Mouse (Mus musculus): Measurements from ENCODE around the gene Cntn2. TPM values are rescaled to one million over a fixed set of nuclear protein-coding genes. Genes with fewer than 3 reads are reported as not detected.
A peak's percentile ranks its signal among the peaks of the same experiment; 100 is the strongest.

The Cntn2 gene
- polyA plus RNA-seq, 1 experiment from 2014 or later, result 0.26 TPM

- H3K27me3 ChIP-seq (replicated peaks), result no peaks in the 10 kb centered on the region
- no peak overlapping the region for H3K4me2 ChIP-seq
- H3K27ac ChIP-seq, result no peak overlapping the region
- 9% methylated on average over 10 of the region's 10 CpGs for WGBS
- no peak overlapping the region for H3K9ac ChIP-seq
- H3K4me3 ChIP-seq (replicated peaks), result no peak overlapping the region
- no peak for ATAC-seq (ENCODE audit: insufficient read depth, low FRiP score, low read depth)
- H3K36me3 ChIP-seq, result no peaks in the 10 kb centered on the region
- H3K4me1 ChIP-seq, result peaks cover 7% of the 10 kb centered on the region
- no peaks in the 10 kb centered on the region for H3K9me3 ChIP-seq
These were observed 17.2 kb downstream of the Cntn2 start for GRCm38 (mm10) chr1:132525832-132526231.

- H3K9me3 ChIP-seq, result no peaks in the 10 kb centered on the region
- 29% methylated on average over 4 of the region's 4 CpGs for WGBS
- no peak for ATAC-seq (ENCODE audit: insufficient read depth, low FRiP score, low read depth)
These were observed 19.1 kb downstream of the Cntn2 start for GRCm38 (mm10) chr1:132523920-132524319.

GRCm38 (mm10) chr1:132523048-132523447 is 20.0 kb downstream of the Cntn2 start:
- H3K27ac ChIP-seq, result no peak overlapping the region
- 77% methylated on average over 8 of the region's 8 CpGs for WGBS
- no peaks in the 10 kb centered on the region for H3K4me1 ChIP-seq
- H3K4me2 ChIP-seq, result no peak overlapping the region
- H3K27me3 ChIP-seq (replicated peaks), result no peaks in the 10 kb centered on the region
- no peak overlapping the region for H3K9ac ChIP-seq
- no peak for ATAC-seq (ENCODE audit: insufficient read depth, low FRiP score, low read depth)
- H3K36me3 ChIP-seq, result no peaks in the 10 kb centered on the region
- H3K9me3 ChIP-seq, result no peaks in the 10 kb centered on the region
- H3K4me3 ChIP-seq (replicated peaks), result no peak overlapping the region

More at GRCm38 (mm10) chr1:132523920-132524319, 19.1 kb downstream of the Cntn2 start:
- H3K27ac ChIP-seq, result no peak overlapping the region
- H3K4me3 ChIP-seq (replicated peaks), result no peak overlapping the region
- H3K4me2 ChIP-seq, result no peak overlapping the region
- no peak overlapping the region for H3K9ac ChIP-seq
- no peaks in the 10 kb centered on the region for H3K4me1 ChIP-seq
- no peaks in the 10 kb centered on the region for H3K36me3 ChIP-seq
- no peaks in the 10 kb centered on the region for H3K27me3 ChIP-seq (replicated peaks)

- Histone ChIP-seq H3K4me3 (replicated peaks) (no peak overlapping the region), H3K9me3 (no peaks in the 10 kb centered on the region), H3K4me1 (no peaks in the 10 kb centered on the region), H3K4me2 (no peak overlapping the region), H3K27me3 (replicated peaks) (no peaks in the 10 kb centered on the region), H3K27ac (no peak overlapping the region), H3K36me3 (no peaks in the 10 kb centered on the region), H3K9ac (no peak overlapping the region)
- 9% methylated on average over 6 of the region's 6 CpGs for WGBS
- peak; percentile 61; the same call in 1 of the 2 replicates for ATAC-seq (ENCODE audit: insufficient read depth, low FRiP score, low read depth)
These were observed 22.3 kb downstream of the Cntn2 start for GRCm38 (mm10) chr1:132520764-132521163.

- 86% methylated on average over 11 of the region's 11 CpGs for WGBS
- no peak overlapping the region for H3K27ac ChIP-seq
- H3K9ac ChIP-seq, result no peak overlapping the region
- H3K4me2 ChIP-seq, result no peak overlapping the region
- H3K27me3 ChIP-seq (replicated peaks), result no peaks in the 10 kb centered on the region
- no peaks in the 10 kb centered on the region for H3K9me3 ChIP-seq
- H3K4me1 ChIP-seq, result no peaks in the 10 kb centered on the region
- ATAC-seq (ENCODE audit: insufficient read depth, low FRiP score, low read depth), result no peak
- H3K36me3 ChIP-seq, result no peaks in the 10 kb centered on the region
- H3K4me3 ChIP-seq (replicated peaks), result no peak overlapping the region
These were observed 23.3 kb downstream of the Cntn2 start for GRCm38 (mm10) chr1:132519734-132520133.

- no peaks in the 10 kb centered on the region for H3K36me3 ChIP-seq
- WGBS, result 81% methylated on average over 18 of the region's 18 CpGs
- ATAC-seq (ENCODE audit: insufficient read depth, low FRiP score, low read depth), result no peak
- H3K4me3 ChIP-seq (replicated peaks), result no peak overlapping the region
- H3K4me2 ChIP-seq, result no peak overlapping the region
- no peaks in the 10 kb centered on the region for H3K27me3 ChIP-seq (replicated peaks)
- no peak overlapping the region for H3K9ac ChIP-seq
- no peaks in the 10 kb centered on the region for H3K9me3 ChIP-seq
- H3K27ac ChIP-seq, result no peak overlapping the region
- H3K4me1 ChIP-seq, result no peaks in the 10 kb centered on the region
These were observed 24.4 kb downstream of the Cntn2 start for GRCm38 (mm10) chr1:132518621-132519020.

- no peaks in the 10 kb centered on the region for H3K27me3 ChIP-seq (replicated peaks)
- WGBS, result 89% methylated on average over 11 of the region's 11 CpGs
- ATAC-seq (ENCODE audit: insufficient read depth, low FRiP score, low read depth), result no peak
These were observed 26.3 kb downstream of the Cntn2 start for GRCm38 (mm10) chr1:132516776-132517175.

GRCm38 (mm10) chr1:132515339-132515738 is 27.7 kb downstream of the Cntn2 start:
- 87% methylated on average over 12 of the region's 12 CpGs for WGBS
- Histone ChIP-seq H3K4me3 (replicated peaks) (no peak overlapping the region), H3K27me3 (replicated peaks) (no peaks in the 10 kb centered on the region), H3K9ac (no peak overlapping the region), H3K9me3 (no peaks in the 10 kb centered on the region), H3K36me3 (no peaks in the 10 kb centered on the region), H3K27ac (no peak overlapping the region), H3K4me2 (no peak overlapping the region), H3K4me1 (no peaks in the 10 kb centered on the region)
- ATAC-seq (ENCODE audit: insufficient read depth, low FRiP score, low read depth), result no peak

More at GRCm38 (mm10) chr1:132516776-132517175, 26.3 kb downstream of the Cntn2 start:
- H3K4me2 ChIP-seq, result no peak overlapping the region
- no peaks in the 10 kb centered on the region for H3K9me3 ChIP-seq
- no peak overlapping the region for H3K27ac ChIP-seq
- H3K9ac ChIP-seq, result no peak overlapping the region
- no peak overlapping the region for H3K4me3 ChIP-seq (replicated peaks)
- no peaks in the 10 kb centered on the region for H3K36me3 ChIP-seq
- H3K4me1 ChIP-seq, result no peaks in the 10 kb centered on the region

- Histone ChIP-seq H3K36me3 (peaks cover 8% of the 10 kb centered on the region; the same call in 1 of the 2 replicates), H3K4me1 (no peaks in the 10 kb centered on the region), H3K9ac (no peak overlapping the region), H3K9me3 (no peaks in the 10 kb centered on the region), H3K4me2 (no peak overlapping the region), H3K27ac (no peak overlapping the region), H3K4me3 (replicated peaks) (no peak overlapping the region), H3K27me3 (replicated peaks) (no peaks in the 10 kb centered on the region)
- WGBS, result 80% methylated on average over 8 of the region's 8 CpGs
- ATAC-seq (ENCODE audit: insufficient read depth, low FRiP score, low read depth), result no peak
These were observed 30.9 kb downstream of the Cntn2 start for GRCm38 (mm10) chr1:132512106-132512505.

GRCm38 (mm10) chr1:132511521-132511920 is 31.5 kb downstream of the Cntn2 start:
- Histone ChIP-seq H3K9ac (no peak overlapping the region), H3K9me3 (no peaks in the 10 kb centered on the region), H3K36me3 (peaks cover 14% of the 10 kb centered on the region; the same call in 1 of the 2 replicates), H3K27me3 (replicated peaks) (no peaks in the 10 kb centered on the region), H3K4me1 (no peaks in the 10 kb centered on the region), H3K27ac (no peak overlapping the region), H3K4me2 (no peak overlapping the region), H3K4me3 (replicated peaks) (no peak overlapping the region)
- no peak for ATAC-seq (ENCODE audit: insufficient read depth, low FRiP score, low read depth)
- WGBS, result 43% methylated on average over 8 of the region's 8 CpGs

GRCm38 (mm10) chr1:132509771-132510170 is 33.3 kb downstream of the Cntn2 start:
- Histone ChIP-seq H3K9me3 (no peaks in the 10 kb centered on the region), H3K4me1 (no peaks in the 10 kb centered on the region), H3K27ac (no peak overlapping the region), H3K36me3 (peaks cover 21% of the 10 kb centered on the region), H3K27me3 (replicated peaks) (no peaks in the 10 kb centered on the region), H3K4me2 (no peak overlapping the region), H3K4me3 (replicated peaks) (no peak overlapping the region), H3K9ac (no peak overlapping the region)
- ATAC-seq (ENCODE audit: insufficient read depth, low FRiP score, low read depth), result no peak
- WGBS, result 80% methylated on average over 5 of the region's 5 CpGs

GRCm38 (mm10) chr1:132506656-132507055 is 36.4 kb downstream of the Cntn2 start:
- peaks cover 35% of the 10 kb centered on the region for H3K36me3 ChIP-seq
- WGBS, result 91% methylated on average over 7 of the region's 7 CpGs

GRCm38 (mm10) chr1:132506058-132506457 is 37.0 kb downstream of the Cntn2 start, which contains the start of gene Tmem81:
Gene Tmem81 (plus strand): TSS chr1:132506230.
- Histone ChIP-seq H3K4me3 (replicated peaks) (no peak within 1 kb of the TSS), H3K9ac (no peak within 1 kb of the TSS), H3K27me3 (replicated peaks) (no peaks in the 10 kb centered on the region), H3K36me3 (peaks cover 35% of the 10 kb centered on the region), H3K4me1 (no peaks in the 10 kb centered on the region), H3K9me3 (no peaks in the 10 kb centered on the region), H3K27ac (no peak within 1 kb of the TSS), H3K4me2 (no peak within 1 kb of the TSS)
- WGBS, result 84% methylated on average over 7 of the region's 7 CpGs
- no peak for ATAC-seq (ENCODE audit: insufficient read depth, low FRiP score, low read depth)

More at GRCm38 (mm10) chr1:132506656-132507055, 36.4 kb downstream of the Cntn2 start:
- H3K4me2 ChIP-seq, result no peak overlapping the region
- no peaks in the 10 kb centered on the region for H3K27me3 ChIP-seq (replicated peaks)
- no peaks in the 10 kb centered on the region for H3K9me3 ChIP-seq
- no peak for ATAC-seq (ENCODE audit: insufficient read depth, low FRiP score, low read depth)
- no peak overlapping the region for H3K27ac ChIP-seq
- H3K4me1 ChIP-seq, result no peaks in the 10 kb centered on the region
- no peak overlapping the region for H3K9ac ChIP-seq
- H3K4me3 ChIP-seq (replicated peaks), result no peak overlapping the region

Data from stomach, embryonic 15.5 days (tissue).